In genomic region chr10:89327004-89327511, GRCm38 (mm10) we compare ENCODE assay signal across 8 mouse cellular contexts. TPM values are rescaled to one million over a fixed set of nuclear protein-coding genes. Genes with fewer than 3 reads are reported as not detected.
DNase-seq lines count a peak whose midpoint lies in the region; ATAC-seq and TF ChIP-seq lines count a peak whose summit lies in the region.

No protein-coding gene starts in this region.

- no peak overlapping the region for H3K4me2 ChIP-seq in kidney, postnatal 0 days (ENCODE audit: low read length)
- no peak overlapping the region for H3K4me2 ChIP-seq in liver, embryonic 11.5 days
- H3K4me2 ChIP-seq in neural tube, embryonic 12.5 days (replicated peaks) = 0 out of 2 replicates have a peak overlapping the region, but pooled peaks have one; percentile 18

- H3K27me3 ChIP-seq in kidney, postnatal 0 days (ENCODE audit: insufficient read depth, low read length) = no peaks in the 10 kb centered on the region
- no peaks in the 10 kb centered on the region for H3K27me3 ChIP-seq in liver, embryonic 11.5 days (replicated peaks; ENCODE audit: control insufficient read depth, insufficient read depth, low read length)
- no peaks in the 10 kb centered on the region for H3K27me3 ChIP-seq in neural tube, embryonic 12.5 days (replicated peaks)

- TF ChIP-seq CTCF in kidney, postnatal 0 days (IDR thresholded peaks at IDR 0.05; ENCODE audit: low read depth) = peak; percentile 91

- no peak overlapping the region for H3K9ac ChIP-seq in kidney, postnatal 0 days (ENCODE audit: low read depth, low read length)
- H3K9ac ChIP-seq in liver, embryonic 11.5 days (ENCODE audit: low read depth, low read length) = no peak overlapping the region
- no peak overlapping the region for H3K9ac ChIP-seq in neural tube, embryonic 12.5 days

- ATAC-seq in granulocyte monocyte progenitor cell, adult 5-6 weeks (replicated peaks; ENCODE audit: poor library complexity, severe bottlenecking) = peak; percentile 62
- no peak for ATAC-seq in kidney, postnatal 0 days (replicated peaks; ENCODE audit: low FRiP score, low read depth)
- peak; percentile 47; the same call in 1 of the 2 replicates for ATAC-seq in liver, embryonic 11.5 days (replicated peaks; ENCODE audit: low FRiP score)
- peak; percentile 82 for ATAC-seq in neural tube, embryonic 12.5 days (ENCODE audit: low FRiP score, low read depth)

- H3K27ac ChIP-seq in kidney, postnatal 0 days = no peak overlapping the region
- no peak overlapping the region for H3K27ac ChIP-seq in liver, embryonic 11.5 days (ENCODE audit: low read depth, low read length)
- no peak overlapping the region for H3K27ac ChIP-seq in neural tube, embryonic 12.5 days

- H3K9me3 ChIP-seq in kidney, postnatal 0 days (replicated peaks; ENCODE audit: low read length) = no peaks in the 10 kb centered on the region
- H3K9me3 ChIP-seq in liver, embryonic 11.5 days (ENCODE audit: control insufficient read depth, low read length) = no peaks in the 10 kb centered on the region
- H3K9me3 ChIP-seq in neural tube, embryonic 12.5 days = no peaks in the 10 kb centered on the region

- no peaks in the 10 kb centered on the region for H3K4me1 ChIP-seq in kidney, postnatal 0 days (replicated peaks; ENCODE audit: insufficient read depth, low read length)
- H3K4me1 ChIP-seq in liver, embryonic 11.5 days (replicated peaks; ENCODE audit: control insufficient read depth, insufficient read depth, low read length) = no peaks in the 10 kb centered on the region
- no peaks in the 10 kb centered on the region for H3K4me1 ChIP-seq in neural tube, embryonic 12.5 days

- H3K4me3 ChIP-seq in kidney, postnatal 0 days (replicated peaks; ENCODE audit: low read depth, low read length) = no peak overlapping the region
- H3K4me3 ChIP-seq in liver, embryonic 11.5 days (ENCODE audit: low read depth, low read length) = no peak overlapping the region
- no peak overlapping the region for H3K4me3 ChIP-seq in neural tube, embryonic 12.5 days

- H3K36me3 ChIP-seq in kidney, postnatal 0 days (ENCODE audit: insufficient read depth, low read length) = no peaks in the 10 kb centered on the region
- H3K36me3 ChIP-seq in liver, embryonic 11.5 days (ENCODE audit: control insufficient read depth, insufficient read depth, low read length) = no peaks in the 10 kb centered on the region
- no peaks in the 10 kb centered on the region for H3K36me3 ChIP-seq in neural tube, embryonic 12.5 days

- WGBS in kidney, postnatal 0 days = 35% methylated on average over 15 of the region's 15 CpGs
- 32% methylated on average over 15 of the region's 15 CpGs for whole genome bisulfite sequencing in liver, embryonic 11.5 days
- 25% methylated on average over 15 of the region's 15 CpGs for WGBS in neural tube, embryonic 12.5 days

- peak; percentile 63 for DNase-seq in A20 (ENCODE audit: low read depth, low spot score)
- peak; percentile 85 for DNase-seq in adrenal gland, postnatal 10 days
- peak; percentile 76 for DNase-seq in embryo, embryonic 11 days
- DNase-seq in kidney, postnatal 0 days (ENCODE audit: low spot score) = peak; percentile 76
- DNase-seq in liver, embryonic 11.5 days (ENCODE audit: low spot score) = peak; percentile 66
- DNase-seq in testis, postnatal 10 days (ENCODE audit: low spot score) = peak; percentile 85

RNA-seq across cellular contexts. Expression of gene Ano4, which starts 17.5 kb away (rescaled TPM):
- total RNA-seq in adrenal gland, postnatal 10 days (2021) = 1 to 10 TPM in 1 of 2 experiments, under 1 TPM in 1; 0.90 to 1.6 TPM
- not detected in 2 replicates for total RNA-seq in granulocyte monocyte progenitor cell, adult 5-6 weeks (2014; fragmentation: Nextera tagmentation)
- total RNA-seq in granulocyte monocyte progenitor cell, adult 5-6 weeks (2017) = 1.4 TPM in 1 of 2 replicates, not detected in the other
- 2.0 and 2.4 TPM in 2 replicates for polyA plus RNA-seq in kidney, postnatal 0 days (2015; fragmentation: Nextera tagmentation; extraction: Ambion mirVana)
- polyA plus RNA-seq in liver, embryonic 11.5 days (2014; fragmentation: Nextera tagmentation; extraction: Ambion mirVana) = 0.86 and 1.5 TPM in 2 replicates
- 3.1 and 4.4 TPM in 2 replicates for polyA plus RNA-seq in neural tube, embryonic 12.5 days (2016; fragmentation: Nextera tagmentation; extraction: Ambion mirVana)
